Mouse (Mus musculus): ENCODE results near the gene Arrb2. TPM values are rescaled to one million over a fixed set of nuclear protein-coding genes. Genes with fewer than 3 reads are reported as not detected.
"Not testable (repeated sequence)": the region's sequence is repeated elsewhere in the genome, so short reads cannot be mapped to it uniquely, and the experiment has no call there.

The Arrb2 gene
- polyA plus RNA-seq (2015; fragmentation: Nextera tagmentation; extraction: Ambion mirVana) = 15.3 and 19.3 TPM in 2 replicates

DNA sequence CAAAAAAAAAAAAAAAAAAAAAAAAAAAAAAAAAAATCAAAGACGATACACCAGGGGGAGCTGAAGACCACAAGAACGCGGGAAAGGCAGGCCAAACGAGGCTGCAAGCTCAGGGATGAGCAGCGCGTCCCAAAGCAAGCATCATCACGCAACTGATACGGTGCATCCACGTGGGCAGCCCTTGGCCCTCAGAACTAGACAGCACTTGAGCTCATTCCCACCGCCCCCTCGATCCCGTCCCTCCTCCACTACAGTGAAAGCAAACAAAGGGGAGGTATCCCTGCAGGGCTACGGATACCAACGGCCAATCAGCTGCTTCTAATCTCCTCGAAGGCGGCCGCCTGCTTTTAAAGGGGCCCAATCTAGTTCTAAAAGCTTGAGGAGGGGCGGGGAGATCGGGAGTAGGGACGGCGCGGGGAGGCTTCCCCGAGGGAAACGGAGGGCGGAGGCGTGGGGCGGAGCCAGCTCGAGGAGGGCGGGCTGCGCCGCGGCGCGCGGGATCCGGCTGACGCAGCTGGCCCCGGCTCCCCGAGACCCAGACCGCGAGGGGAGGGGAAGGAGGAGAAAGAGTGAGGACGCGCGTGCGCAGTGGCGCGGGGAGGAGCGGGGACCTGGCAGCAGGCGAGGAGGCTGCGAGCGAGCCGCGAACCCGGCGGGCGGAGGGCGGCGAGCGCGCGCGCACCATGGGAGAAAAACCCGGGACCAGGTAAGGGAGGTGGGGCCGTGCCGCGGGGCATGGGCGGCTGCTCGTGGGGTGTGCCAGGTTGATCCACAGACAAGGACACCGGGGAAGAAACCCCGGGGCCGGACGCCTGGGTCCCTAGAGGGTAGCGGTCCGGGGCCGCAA is at the start of gene Arrb2:
Gene Arrb2, plus strand, starts transcription at position 588 of the 847 bp plus-strand sequence.
- 1% methylated on average over 75 of the region's 75 CpGs for WGBS
- Histone ChIP-seq H3K4me1 (peaks cover 17% of the 10 kb centered on the region), H3K4me2 (peak within 1 kb of the TSS; percentile 91), H3K9me3 (no peaks in the 10 kb centered on the region), H3K9ac (peak within 1 kb of the TSS; percentile 87), H3K36me3 (no peaks in the 10 kb centered on the region), H3K4me3 (peak within 1 kb of the TSS; percentile 90), H3K27me3 (no peaks in the 10 kb centered on the region), H3K27ac (peak within 1 kb of the TSS; percentile 75)
- peak; percentile 96 for ATAC-seq (ENCODE audit: borderline replicate concordance, extremely low read depth, low FRiP score, low TSS enrichment)

DNA sequence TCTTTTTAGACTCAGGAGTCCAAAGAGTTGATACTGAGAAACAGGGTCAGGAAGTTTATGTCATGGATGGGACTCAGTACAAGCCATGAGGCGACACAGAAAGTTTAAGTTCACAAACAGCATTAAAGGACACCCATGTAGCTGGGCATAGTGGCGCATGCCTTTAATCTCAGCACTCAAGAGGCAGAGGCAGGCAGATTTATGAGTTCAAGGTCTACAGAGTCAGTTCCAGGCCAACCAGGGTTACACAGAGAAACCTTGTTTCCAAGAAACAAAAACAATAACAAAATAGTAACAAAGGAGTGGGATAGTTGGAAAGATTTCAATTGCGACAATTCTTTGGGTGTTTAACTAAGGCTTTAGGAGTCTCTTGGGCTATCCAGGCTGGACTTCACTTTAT is 48.3 kb upstream of the Arrb2 start:
- H3K27me3 ChIP-seq = no peaks in the 10 kb centered on the region
- WGBS = 81% methylated on average over 3 of the region's 3 CpGs
- no peak overlapping the region for H3K4me2 ChIP-seq
- H3K9me3 ChIP-seq = no peaks in the 10 kb centered on the region
- no peaks in the 10 kb centered on the region for H3K4me1 ChIP-seq
- no peak overlapping the region for H3K27ac ChIP-seq
- no peaks in the 10 kb centered on the region for H3K36me3 ChIP-seq
- no peak for ATAC-seq (ENCODE audit: borderline replicate concordance, extremely low read depth, low FRiP score, low TSS enrichment)
- H3K9ac ChIP-seq = no peak overlapping the region
- no peak overlapping the region for H3K4me3 ChIP-seq

DNA sequence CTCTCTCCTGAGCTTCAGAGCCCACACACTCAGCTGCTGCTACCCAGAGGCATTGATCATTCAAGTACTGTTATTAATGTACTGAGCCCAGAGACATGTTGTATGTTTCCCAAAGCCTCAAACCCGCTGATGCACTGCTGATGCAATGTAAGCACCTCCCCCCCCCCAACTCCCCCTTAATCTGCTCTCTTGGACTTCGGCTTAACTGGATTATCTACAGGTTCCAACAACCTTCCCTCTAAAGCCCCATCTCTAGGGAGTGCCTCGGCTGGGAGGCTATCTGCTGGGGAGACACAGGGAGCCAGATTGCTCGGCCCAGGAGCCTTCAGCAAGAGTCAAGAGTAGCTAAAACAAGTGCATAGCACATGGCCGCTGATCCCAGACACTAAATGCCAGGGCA is 45.0 kb upstream of the Arrb2 start:
- no peak for ATAC-seq (ENCODE audit: borderline replicate concordance, extremely low read depth, low FRiP score, low TSS enrichment)
- 84% methylated on average over 5 of the region's 5 CpGs for WGBS

GRCm38 (mm10) chr11:70389421-70389820 is 43.0 kb upstream of the Arrb2 start:
- no peak overlapping the region for H3K4me3 ChIP-seq
- ATAC-seq (ENCODE audit: borderline replicate concordance, extremely low read depth, low FRiP score, low TSS enrichment) = no peak
- H3K4me1 ChIP-seq = no peaks in the 10 kb centered on the region
- no peak overlapping the region for H3K9ac ChIP-seq
- H3K9me3 ChIP-seq = no peaks in the 10 kb centered on the region
- no peaks in the 10 kb centered on the region for H3K27me3 ChIP-seq
- H3K4me2 ChIP-seq = no peak overlapping the region
- no peak overlapping the region for H3K27ac ChIP-seq
- peaks cover 22% of the 10 kb centered on the region for H3K36me3 ChIP-seq
- 74% methylated on average over 5 of the region's 5 CpGs for WGBS

More for the DNA sequence above, 45.0 kb upstream of the Arrb2 start:
- Histone ChIP-seq H3K27me3 (no peaks in the 10 kb centered on the region), H3K36me3 (peaks cover 5% of the 10 kb centered on the region), H3K9ac (no peak overlapping the region), H3K27ac (no peak overlapping the region), H3K4me3 (no peak overlapping the region), H3K4me2 (no peak overlapping the region), H3K4me1 (no peaks in the 10 kb centered on the region), H3K9me3 (no peaks in the 10 kb centered on the region)

DNA sequence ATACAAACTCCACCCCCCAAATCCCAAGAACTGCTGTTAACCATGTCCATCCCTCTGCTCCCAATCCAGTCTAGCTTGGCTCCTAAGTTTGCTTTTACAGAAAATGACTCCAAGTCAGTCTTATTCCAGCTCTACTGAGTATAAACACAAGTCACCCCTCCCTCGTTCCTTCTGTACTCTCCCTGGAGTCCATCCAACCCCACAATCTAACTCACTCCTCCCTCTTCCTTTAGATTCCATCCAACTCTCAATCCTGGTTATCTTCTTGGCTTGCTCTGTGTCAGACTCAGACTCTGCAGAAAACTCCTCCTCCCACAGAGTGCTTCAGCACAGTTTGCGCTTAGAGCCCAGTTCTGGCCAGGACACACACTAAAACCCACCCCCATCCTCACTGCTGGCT is 28.8 kb upstream of the Arrb2 start:
- H3K4me2 ChIP-seq = no peak overlapping the region
- H3K27ac ChIP-seq = peak overlapping the region; percentile 72
- no peak overlapping the region for H3K9ac ChIP-seq
- WGBS = 42% methylated on average over 2 of the region's 2 CpGs
- H3K4me3 ChIP-seq = no peak overlapping the region
- ATAC-seq (ENCODE audit: borderline replicate concordance, extremely low read depth, low FRiP score, low TSS enrichment) = peak; percentile 92
- no peaks in the 10 kb centered on the region for H3K9me3 ChIP-seq
- peaks cover 50% of the 10 kb centered on the region for H3K36me3 ChIP-seq
- peaks cover 21% of the 10 kb centered on the region for H3K4me1 ChIP-seq
- no peaks in the 10 kb centered on the region for H3K27me3 ChIP-seq

DNA sequence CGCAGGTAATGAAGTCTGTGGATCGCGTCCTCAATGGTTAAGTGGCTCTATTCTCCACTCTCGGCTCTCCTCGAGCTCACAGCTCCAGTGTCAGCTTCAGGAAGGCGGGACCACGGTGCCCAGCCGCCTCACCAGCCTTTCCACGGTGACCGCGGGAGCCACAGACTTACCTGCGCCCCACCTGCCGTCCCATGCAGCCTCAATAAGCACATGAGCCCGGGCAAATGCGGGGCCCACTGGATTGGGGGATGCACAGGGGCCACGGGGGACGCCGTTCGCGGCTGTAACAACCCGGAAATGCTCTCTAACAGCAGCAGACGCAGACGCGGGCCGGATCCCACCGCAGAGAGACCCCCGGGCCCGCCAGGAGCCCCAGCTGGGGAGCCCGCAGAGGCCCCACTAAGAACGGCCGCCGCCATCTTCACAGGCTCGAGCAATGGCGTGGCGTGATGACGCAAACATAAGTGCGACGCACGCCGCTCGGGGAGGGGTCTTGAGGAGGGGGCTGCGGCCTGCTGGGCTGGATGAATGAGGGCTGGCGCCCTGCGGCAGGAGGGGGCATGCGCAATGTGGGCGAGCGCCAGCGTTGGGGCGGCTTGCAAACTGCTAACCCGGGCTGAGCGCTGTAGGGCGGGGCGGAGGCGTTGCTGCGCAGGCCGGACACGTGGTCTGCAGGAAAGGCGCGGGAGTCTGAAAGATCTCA is 22.7 kb upstream of the Arrb2 start, which contains the start of gene Pelp1:
Gene Pelp1, minus strand, starts transcription at position 438 of the 703 bp plus-strand sequence.
- ATAC-seq (ENCODE audit: borderline replicate concordance, extremely low read depth, low FRiP score, low TSS enrichment) = peak; percentile 98
- peak within 1 kb of the TSS; percentile 78 for H3K27ac ChIP-seq
- peak within 1 kb of the TSS; percentile 76 for H3K4me2 ChIP-seq
- no peaks in the 10 kb centered on the region for H3K27me3 ChIP-seq
- H3K9me3 ChIP-seq = no peaks in the 10 kb centered on the region
- peak within 1 kb of the TSS; percentile 93 for H3K9ac ChIP-seq
- H3K4me3 ChIP-seq = peak within 1 kb of the TSS; percentile 75
- WGBS = under 1% methylated on average over 59 of the region's 59 CpGs
- peaks cover 22% of the 10 kb centered on the region for H3K4me1 ChIP-seq
- H3K36me3 ChIP-seq = peaks cover 10% of the 10 kb centered on the region

DNA sequence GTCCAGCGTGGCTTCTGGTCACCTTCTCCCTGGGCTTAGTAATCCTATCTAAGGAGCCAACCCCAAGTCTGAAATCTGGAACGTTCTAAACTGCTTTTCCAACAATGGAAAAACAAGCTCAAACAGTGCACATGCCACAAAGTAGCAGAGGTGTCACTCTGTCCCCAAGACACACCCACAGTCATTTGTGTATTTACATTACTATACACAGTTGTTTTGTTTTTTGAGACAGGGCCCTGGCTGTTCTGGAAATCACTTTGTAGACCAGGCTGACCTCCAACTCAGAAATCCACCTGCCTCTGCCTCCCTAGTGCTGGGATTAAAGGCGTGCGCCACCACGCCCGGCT is 22.2 kb upstream of the Arrb2 start:
- H3K9ac ChIP-seq = peak overlapping the region; percentile 93; the same call in 1 of the 2 replicates

DNA sequence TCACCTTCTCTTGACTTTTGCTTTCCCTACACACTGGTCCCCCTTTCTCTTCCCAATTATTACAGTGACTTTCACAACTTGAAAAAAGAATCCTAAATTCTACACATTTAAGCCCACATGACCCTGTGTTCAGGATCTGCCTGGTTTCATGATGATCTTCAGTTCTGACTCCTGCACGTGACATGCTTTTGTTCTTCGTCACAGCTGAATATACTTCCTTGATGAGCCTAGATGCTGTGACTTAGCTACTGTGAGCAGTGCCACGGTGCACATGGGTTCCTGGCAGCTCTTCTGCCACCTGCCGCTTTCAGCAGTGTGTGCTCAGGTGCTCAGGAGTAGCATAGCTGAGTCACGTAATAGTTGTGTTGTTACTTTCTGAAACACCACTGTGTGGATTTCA is 19.8 kb upstream of the Arrb2 start:
- no peak for ATAC-seq (ENCODE audit: borderline replicate concordance, extremely low read depth, low FRiP score, low TSS enrichment)
- Histone ChIP-seq H3K36me3 (0 out of 2 replicates have a peak, but pooled peaks cover 2% of the 10 kb centered on the region), H3K27ac (no peak overlapping the region), H3K4me2 (no peak overlapping the region), H3K4me1 (peaks cover 18% of the 10 kb centered on the region), H3K4me3 (no peak overlapping the region), H3K9me3 (no peaks in the 10 kb centered on the region), H3K9ac (no peak overlapping the region), H3K27me3 (no peaks in the 10 kb centered on the region)
- WGBS = 66% methylated on average over 5 of the region's 5 CpGs

More for the DNA sequence above, 22.2 kb upstream of the Arrb2 start:
- Histone ChIP-seq H3K36me3 (peaks cover 7% of the 10 kb centered on the region), H3K27me3 (no peaks in the 10 kb centered on the region), H3K9me3 (no peaks in the 10 kb centered on the region), H3K4me3 (peak overlapping the region; percentile 75), H3K27ac (peak overlapping the region; percentile 78; the same call in 1 of the 2 replicates), H3K4me1 (peaks cover 22% of the 10 kb centered on the region), H3K4me2 (peak overlapping the region; percentile 76)
- ATAC-seq (ENCODE audit: borderline replicate concordance, extremely low read depth, low FRiP score, low TSS enrichment) = no peak
- 58% methylated on average over 6 of the region's 6 CpGs for WGBS

- no peak for ATAC-seq (ENCODE audit: borderline replicate concordance, extremely low read depth, low FRiP score, low TSS enrichment)
- no peak overlapping the region for H3K9ac ChIP-seq
- H3K27me3 ChIP-seq = no peaks in the 10 kb centered on the region
- H3K36me3 ChIP-seq = no peaks in the 10 kb centered on the region
- peaks cover 6% of the 10 kb centered on the region for H3K4me1 ChIP-seq
- H3K9me3 ChIP-seq = no peaks in the 10 kb centered on the region
- no peak overlapping the region for H3K27ac ChIP-seq
- 6% methylated on average over 3 of the region's 3 CpGs for WGBS
- no peak overlapping the region for H3K4me3 ChIP-seq
- no peak overlapping the region for H3K4me2 ChIP-seq
Observed at GRCm38 (mm10) chr11:70413961-70414360, 18.5 kb upstream of the Arrb2 start.

DNA sequence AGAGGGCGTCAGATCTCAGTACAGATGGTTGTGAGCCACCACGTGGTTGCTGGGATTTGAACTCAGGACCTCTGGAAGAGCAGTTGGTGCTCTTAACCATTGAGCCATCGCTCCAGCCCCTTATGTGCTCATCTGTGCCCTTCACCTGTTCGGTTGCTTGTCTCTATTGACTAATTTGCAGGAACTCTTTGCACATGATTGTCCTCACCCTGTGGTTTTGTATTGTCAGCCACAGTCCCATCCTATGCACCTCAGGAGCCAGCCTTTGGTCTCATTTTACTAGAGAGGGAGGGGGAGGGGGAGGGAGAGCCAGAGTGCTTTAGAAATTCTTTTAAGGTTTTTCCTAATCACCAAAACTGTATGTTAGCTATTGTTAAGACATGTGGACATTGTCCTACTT is 14.2 kb upstream of the Arrb2 start:
- ATAC-seq (ENCODE audit: borderline replicate concordance, extremely low read depth, low FRiP score, low TSS enrichment) = no peak
- 58% methylated on average over 4 of the region's 4 CpGs for WGBS
- Histone ChIP-seq H3K27ac (no peak overlapping the region), H3K36me3 (no peaks in the 10 kb centered on the region), H3K9ac (no peak overlapping the region), H3K4me3 (no peak overlapping the region), H3K9me3 (no peaks in the 10 kb centered on the region), H3K27me3 (no peaks in the 10 kb centered on the region), H3K4me1 (no peaks in the 10 kb centered on the region), H3K4me2 (no peak overlapping the region)

- Histone ChIP-seq H3K9ac (no peak overlapping the region), H3K27me3 (no peaks in the 10 kb centered on the region), H3K36me3 (no peaks in the 10 kb centered on the region), H3K4me2 (no peak overlapping the region), H3K27ac (no peak overlapping the region), H3K9me3 (no peaks in the 10 kb centered on the region), H3K4me3 (no peak overlapping the region), H3K4me1 (no peaks in the 10 kb centered on the region)
- WGBS = 22% methylated on average over 5 of the region's 5 CpGs
- no peak for ATAC-seq (ENCODE audit: borderline replicate concordance, extremely low read depth, low FRiP score, low TSS enrichment)
Observed at GRCm38 (mm10) chr11:70419486-70419885, 12.9 kb upstream of the Arrb2 start.

GRCm38 (mm10) chr11:70426598-70426997 is 5.8 kb upstream of the Arrb2 start:
- H3K4me2 ChIP-seq; H3K9ac ChIP-seq; ATAC-seq (ENCODE audit: borderline replicate concordance, extremely low read depth, low FRiP score, low TSS enrichment); H3K4me3 ChIP-seq; H3K4me1 ChIP-seq; H3K27ac ChIP-seq; H3K27me3 ChIP-seq; H3K9me3 ChIP-seq; H3K36me3 ChIP-seq: not testable (repeated sequence)
- 73% methylated on average over 6 of the region's 6 CpGs for WGBS
